In the genomic region with DNA sequence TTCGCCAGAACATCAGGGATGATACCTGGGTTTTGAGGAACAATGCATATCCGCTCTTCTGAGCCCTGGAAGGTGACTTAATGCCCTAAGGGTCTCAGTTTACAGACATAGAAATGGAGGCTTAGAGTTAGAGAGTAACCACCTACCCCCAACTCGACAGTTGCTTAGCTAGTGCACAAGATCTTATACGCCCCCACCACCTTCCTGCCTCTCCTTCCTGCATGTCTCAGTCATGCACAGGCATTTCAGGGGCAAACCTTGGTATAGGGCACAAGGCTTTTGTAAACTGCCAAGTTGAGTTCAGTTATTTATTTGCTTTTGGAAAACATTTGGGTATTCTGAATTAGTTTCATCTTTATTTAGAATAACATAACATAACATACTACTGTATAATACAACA, we compare ENCODE assay signal across 10 mouse cellular contexts.
"Had no signal": no experiment of that assay in that cellular context is flagged by ENCODE, and none has a peak within 500 bp of the region (broad histone marks: within the 10 kb centered on the region; RNA-seq: fewer than 3 reads in every experiment).

No protein-coding gene starts in this region.

- H3K27me3 ChIP-seq: kidney, embryonic 15.5 days; neural tube, embryonic 15.5 days had no signal

- H3K9me3 ChIP-seq: kidney, embryonic 15.5 days; limb, embryonic 10.5 days; midbrain, embryonic 10.5 days; neural tube, embryonic 15.5 days had no signal

- H3K9ac ChIP-seq: kidney, embryonic 15.5 days; lung, embryonic 14.5 days; neural tube, embryonic 15.5 days had no signal

- DNase-seq: kidney, adult 2 months; spleen, adult 18-20 months had no signal

- H3K4me2 ChIP-seq: kidney, embryonic 15.5 days; liver, embryonic 11.5 days; lung, embryonic 14.5 days; neural tube, embryonic 15.5 days had no signal

- H3K4me1 ChIP-seq: neural tube, embryonic 15.5 days had no signal

- H3K36me3 ChIP-seq: kidney, embryonic 15.5 days; limb, embryonic 10.5 days; midbrain, embryonic 10.5 days; neural tube, embryonic 15.5 days had no signal

- H3K27ac ChIP-seq: kidney, embryonic 15.5 days; left cerebral cortex, adult 2 months; limb, embryonic 10.5 days; neural tube, embryonic 15.5 days had no signal

- H3K4me3 ChIP-seq: kidney, embryonic 15.5 days; left cerebral cortex, adult 2 months; limb, embryonic 10.5 days; midbrain, embryonic 10.5 days; myocyte; neural tube, embryonic 15.5 days had no signal
